Mouse (Mus musculus) layer of hippocampus, adult 9-10 months (tissue): ENCODE measurements around the gene Insl6.

Experiments
- DNase-seq: peaks from one replicate; pipeline ENCODE4 v3.0.0; 2022; ENCODE audit warnings: low spot score

Insl6 gene

GRCm38 (mm10) chr19:29325053-29325851, at the start of gene Insl6:
Gene Insl6 (minus strand): TSS chr19:29325356.
- DNase-seq, result no peak

- DNase-seq, result no peak
Observed at GRCm38 (mm10) chr19:29374947-29375346, 49.8 kb upstream of the Insl6 start.

GRCm38 (mm10) chr19:29373438-29373837, 48.3 kb upstream of the Insl6 start:
- DNase-seq, result no peak

GRCm38 (mm10) chr19:29372621-29373020, 47.5 kb upstream of the Insl6 start:
- DNase-seq, result no peak

GRCm38 (mm10) chr19:29372138-29372537, 47.0 kb upstream of the Insl6 start:
- DNase-seq, result no peak

DNA sequence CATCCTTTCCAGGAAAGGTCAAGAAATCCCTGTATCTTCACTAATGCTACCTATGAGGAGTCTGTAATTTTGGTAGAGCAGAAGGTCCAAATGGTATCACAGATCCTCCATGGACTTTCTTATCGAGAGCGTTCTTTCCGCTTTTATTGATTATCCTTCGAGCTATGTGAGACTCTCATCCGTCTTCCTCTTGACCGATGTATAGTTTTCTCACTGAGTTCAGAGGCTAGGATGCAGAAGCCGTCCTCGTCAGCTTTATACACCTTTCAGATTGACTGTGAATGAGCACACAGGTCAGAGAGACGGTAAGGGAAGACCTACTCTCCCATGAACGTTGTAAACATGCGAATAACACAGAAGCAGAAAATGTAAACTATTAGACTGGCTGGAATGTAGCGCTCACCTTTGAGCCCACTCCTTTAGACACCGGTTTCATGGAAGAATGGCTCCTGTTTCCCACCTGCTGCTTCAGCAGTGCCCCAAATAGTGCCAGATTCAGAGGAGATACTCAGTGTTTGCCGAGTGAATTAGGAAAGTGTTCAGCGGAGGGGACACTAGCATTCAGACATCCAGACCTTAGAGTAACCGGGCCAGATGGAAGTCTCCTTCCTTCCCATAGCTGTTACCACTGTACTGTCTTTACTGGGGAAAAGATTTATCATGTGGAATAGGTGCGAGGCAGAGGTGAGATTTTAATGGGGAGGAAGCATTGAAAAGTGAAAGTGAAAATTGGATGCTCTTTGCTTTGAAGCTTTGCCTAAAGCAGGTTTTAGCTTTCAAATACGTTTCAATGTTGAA, 46.3 kb upstream of the Insl6 start:
- no peak for DNase-seq

DNA sequence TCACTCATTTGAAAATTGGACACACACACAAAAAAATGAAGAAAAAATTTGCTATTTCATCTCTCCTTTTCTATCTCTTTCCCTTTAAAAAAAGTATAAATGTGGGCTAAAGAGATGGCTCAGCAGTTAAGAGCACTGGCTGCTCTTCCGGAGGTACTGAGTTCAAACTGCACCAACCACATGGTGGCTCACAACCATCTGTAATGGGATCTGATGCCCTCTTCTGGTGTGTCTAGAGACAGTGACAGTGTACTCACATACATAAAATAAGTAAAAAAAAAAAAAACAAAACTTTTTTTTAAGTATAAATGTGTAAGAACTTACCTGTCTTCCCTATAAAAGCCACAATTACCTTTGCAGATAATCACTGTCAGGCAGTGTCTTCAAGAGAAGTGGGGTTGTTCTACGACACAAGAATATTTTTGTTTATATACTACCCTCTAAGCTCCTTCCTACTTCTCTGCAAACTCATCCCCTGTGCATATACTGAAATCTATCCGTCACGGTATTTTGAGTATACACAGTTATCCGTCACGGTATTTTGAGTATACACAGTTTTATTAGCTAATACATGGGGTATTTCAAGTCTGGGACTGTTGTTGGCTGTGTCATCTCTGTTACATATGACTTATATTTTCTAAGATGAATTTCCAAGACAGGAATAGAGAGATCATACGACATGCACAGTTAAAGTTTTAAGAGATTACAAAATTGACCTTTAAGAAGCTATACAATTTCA, 45.6 kb upstream of the Insl6 start:
- DNase-seq, result no peak

- DNase-seq, result no peak
Observed at GRCm38 (mm10) chr19:29370112-29370511, 45.0 kb upstream of the Insl6 start.

DNA sequence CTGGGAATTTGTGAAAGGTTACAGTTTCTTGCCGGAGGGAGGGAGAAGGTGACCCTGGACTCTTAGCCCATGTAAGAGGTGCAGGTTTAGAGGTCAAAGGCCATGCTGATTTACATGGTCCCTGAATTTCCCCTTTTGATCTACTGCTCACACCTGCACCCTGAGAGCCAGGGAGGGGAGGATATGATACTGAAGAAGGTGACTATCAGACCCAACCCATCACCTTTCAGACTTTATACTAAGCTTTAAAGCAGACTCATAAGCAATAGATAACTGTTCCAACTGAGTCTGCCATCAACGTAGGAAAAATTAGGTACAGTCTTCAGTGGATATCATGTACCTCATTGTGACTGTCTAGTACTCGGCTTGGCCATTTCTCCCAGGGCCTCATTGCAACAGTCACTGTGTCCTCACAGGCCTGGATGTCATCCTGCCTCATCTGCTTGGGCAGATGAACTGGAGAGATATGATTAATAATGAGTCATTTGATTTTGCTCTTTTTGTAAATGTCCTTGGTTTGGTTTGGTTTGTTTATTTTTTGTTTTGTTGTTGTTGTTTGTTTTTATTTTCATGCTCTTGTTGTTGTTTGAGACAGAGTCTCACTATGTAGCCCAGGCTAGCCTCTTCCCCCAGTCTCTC, 43.6 kb upstream of the Insl6 start:
- no peak for DNase-seq

DNA sequence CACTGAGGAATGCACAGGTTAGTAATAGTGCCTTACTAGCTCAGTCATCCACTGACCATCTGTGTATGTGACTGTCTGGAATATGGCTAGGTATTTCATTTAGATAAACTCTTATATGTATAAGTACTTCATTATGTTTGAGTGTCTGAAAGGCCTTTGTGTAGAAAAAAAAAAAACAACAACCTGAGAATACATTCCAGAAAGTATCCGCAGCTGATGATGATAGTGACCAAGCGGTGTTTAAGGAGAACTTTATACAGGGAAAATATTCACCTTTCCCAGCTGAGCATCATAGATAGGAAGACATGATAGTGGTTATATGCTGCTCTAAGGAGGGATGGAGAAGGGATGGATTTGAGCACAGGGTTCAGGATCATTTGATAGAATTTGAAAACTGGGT, 42.9 kb upstream of the Insl6 start:
- no peak for DNase-seq

DNA sequence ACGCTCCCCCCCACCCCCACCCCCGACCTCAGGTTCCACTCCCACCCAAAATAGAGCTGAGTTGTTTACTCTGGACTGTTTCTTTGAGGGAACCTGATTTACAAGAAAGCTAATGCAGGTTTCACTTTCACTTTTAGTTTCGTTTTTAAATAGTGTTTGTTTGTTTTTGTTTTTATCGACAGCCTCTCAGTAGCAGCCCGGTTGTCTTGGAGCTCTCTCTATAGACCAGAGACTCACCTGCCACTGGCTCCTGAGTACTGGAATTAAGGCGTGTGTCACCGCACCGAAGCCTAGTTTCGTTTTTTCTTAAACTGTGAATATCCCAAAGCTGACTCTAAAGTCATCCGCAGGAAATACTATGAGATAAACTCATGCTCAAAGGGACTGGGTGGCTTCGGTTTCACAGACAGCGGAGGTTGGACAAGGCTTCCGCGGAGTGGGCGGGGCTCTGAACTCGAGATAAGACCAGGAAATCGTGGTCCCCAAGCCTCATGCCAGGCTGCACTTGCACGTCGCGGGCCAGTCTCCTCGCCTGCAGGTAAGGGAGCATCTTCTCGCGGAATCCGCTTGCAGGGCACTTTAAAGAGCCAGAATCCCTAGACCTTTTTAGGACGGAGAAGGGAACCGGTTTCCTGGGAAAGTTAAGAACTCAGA, 41.9 kb upstream of the Insl6 start, which contains the start of the genes Plgrkt and Cd274:
TSS of gene Plgrkt (minus strand) at position 422 of the 654 bp plus-strand sequence.
TSS of gene Cd274 (plus strand) at position 487 of the 654 bp plus-strand sequence.
- no peak for DNase-seq

DNA sequence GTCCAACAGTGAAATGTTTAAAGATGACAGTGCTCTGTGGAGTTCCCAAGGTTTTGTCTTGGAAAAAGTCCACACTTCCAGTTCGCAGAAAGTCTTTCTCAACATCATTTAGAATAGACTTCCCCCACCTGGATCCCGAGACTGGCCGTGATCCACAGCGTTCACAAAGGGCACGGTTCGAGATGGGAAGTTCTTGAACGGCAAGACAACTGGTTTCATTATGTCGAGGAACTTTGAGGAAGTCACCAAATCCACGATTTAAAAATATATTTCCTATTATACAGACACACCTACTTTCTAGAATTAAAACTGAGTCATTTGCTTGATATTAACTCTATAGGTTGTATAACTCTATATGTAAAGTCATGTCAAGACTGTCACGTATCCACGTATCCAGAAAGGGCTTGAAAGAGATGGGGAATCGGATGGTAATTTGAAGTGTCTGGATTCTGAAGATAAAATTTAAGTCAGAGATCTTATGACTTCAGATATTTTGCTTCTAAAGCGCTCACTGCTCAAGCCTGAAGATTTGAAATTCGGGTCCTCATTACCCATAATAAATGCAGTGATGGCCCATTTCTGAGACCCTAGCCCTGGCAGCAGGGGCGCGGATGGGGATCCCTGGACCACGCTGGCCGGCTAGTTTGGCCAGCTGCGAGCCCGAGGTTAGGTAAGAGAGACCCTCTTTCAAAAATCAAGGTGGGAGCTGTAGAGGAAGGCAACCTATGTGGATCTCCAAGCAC, 41.2 kb upstream of the Insl6 start:
- no peak for DNase-seq

DNA sequence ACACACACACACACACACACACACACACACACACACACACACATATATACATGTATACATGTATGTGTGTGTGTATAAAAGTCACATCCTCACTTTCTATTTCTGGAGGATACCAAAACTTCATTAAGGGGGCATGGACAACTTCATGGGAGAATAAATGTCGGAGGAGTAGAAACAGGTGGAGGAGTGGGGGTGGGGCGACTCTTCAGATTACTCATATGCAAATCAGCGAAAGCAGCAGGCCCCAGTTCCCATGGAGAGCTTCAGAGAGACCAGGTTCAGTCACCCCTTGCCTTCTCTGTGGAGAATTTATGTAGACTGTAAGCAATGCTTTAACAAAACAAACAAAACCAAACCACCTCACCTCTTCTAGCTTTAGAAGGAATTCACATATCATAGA, 39.9 kb upstream of the Insl6 start:
- no peak for DNase-seq

DNA sequence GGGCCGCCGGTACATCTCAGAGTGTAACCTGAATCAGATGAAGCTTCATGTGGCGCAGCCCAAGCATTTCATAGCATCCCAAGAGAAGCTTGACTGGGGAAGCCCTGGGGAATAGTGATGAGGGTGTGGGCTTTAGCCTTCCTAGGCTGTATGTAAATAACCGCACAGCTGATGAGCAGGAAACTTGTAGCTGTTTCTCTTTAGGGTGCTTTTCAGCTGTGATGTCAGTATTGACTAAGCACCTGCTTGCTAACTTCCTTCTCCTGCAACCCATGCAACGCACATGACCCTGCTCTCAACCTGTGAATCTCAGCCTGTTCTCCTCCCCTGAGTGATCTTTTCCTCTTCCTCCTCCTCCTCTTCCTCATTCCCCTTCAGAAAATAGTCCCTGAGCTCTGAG, 38.9 kb upstream of the Insl6 start:
- DNase-seq, result no peak

- no peak for DNase-seq
Observed at GRCm38 (mm10) chr19:29363557-29363956, 38.4 kb upstream of the Insl6 start.

- no peak for DNase-seq
Observed at GRCm38 (mm10) chr19:29362173-29362930, 37.2 kb upstream of the Insl6 start.

DNA sequence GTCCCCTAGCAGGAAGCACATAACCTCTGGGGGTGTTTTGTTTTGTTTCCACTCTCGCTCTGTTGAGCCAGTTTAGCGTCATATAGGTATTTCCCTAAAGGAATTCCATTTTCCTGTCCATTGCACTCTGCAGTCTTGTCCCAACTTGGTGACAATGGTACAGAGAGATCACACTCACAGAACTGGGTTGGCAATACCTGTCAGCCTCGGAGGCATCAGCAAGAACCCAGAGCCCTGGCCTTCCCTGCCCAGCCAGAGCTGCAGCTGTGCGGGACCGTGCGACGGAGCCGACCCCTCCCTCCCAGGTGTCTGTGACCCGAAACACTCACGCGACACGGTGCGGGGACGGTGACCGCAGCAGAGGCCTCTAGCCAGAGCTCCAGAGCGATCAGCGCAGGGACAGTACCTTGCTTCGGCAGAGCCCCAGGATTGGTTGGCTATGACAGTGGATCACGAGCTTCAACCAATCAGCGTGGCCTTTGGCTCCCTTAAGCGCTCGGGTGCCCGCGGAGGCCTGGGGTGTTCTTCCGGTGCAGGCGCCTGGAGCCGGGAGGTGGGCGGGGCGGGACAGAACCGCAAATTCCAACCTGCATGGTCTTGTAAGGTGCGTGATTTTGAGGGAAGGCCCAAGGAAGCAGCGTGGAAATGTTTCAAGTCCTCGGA, 36.4 kb upstream of the Insl6 start:
- DNase-seq, result peak; percentile 79

- no peak for DNase-seq
Observed at GRCm38 (mm10) chr19:29360251-29360650, 35.1 kb upstream of the Insl6 start.

GRCm38 (mm10) chr19:29356281-29356680, 31.1 kb upstream of the Insl6 start:
- DNase-seq, result no peak
